Mouse (Mus musculus) erythroblast, embryonic 14.5 days (primary cell): ENCODE measurements around the gene Bsn. TPM values are rescaled to one million over a fixed set of nuclear protein-coding genes. Genes with fewer than 3 reads are reported as not detected.

Source experiments
- H3K27me3 ChIP-seq: 2 replicates; pipeline ENCODE4 v1.6.1; 2012; ENCODE audit warnings: inconsistent platforms; ENCODE audit not compliant: control insufficient read depth
- H3K36me3 ChIP-seq: 2 replicates; pipeline ENCODE4 v1.6.1; 2012; ENCODE audit warnings: mild to moderate bottlenecking, inconsistent platforms; ENCODE audit not compliant: control insufficient read depth
- H3K4me1 ChIP-seq: 2 replicates; pipeline ENCODE4 v1.6.1; 2012; ENCODE audit warnings: inconsistent platforms; ENCODE audit not compliant: control insufficient read depth
- H3K4me3 ChIP-seq: replicated peaks from 2 replicates; pipeline ENCODE3; 2012; ENCODE audit warnings: moderate library complexity, mild to moderate bottlenecking, inconsistent platforms
- H3K9me3 ChIP-seq: 2 replicates; pipeline ENCODE4 v1.6.1; 2012; ENCODE audit warnings: low read length, inconsistent platforms, mixed read lengths; ENCODE audit not compliant: control insufficient read depth
- GATA1 ChIP-seq: IDR thresholded peaks from 2 replicates; pipeline ENCODE4 v1.6.1; 2012; ENCODE audit warnings: low read length, inconsistent platforms, mixed read lengths
- TAL1 ChIP-seq: IDR thresholded peaks from 3 replicates; pipeline ENCODE4 v1.6.1; 2012; ENCODE audit warnings: low read length, inconsistent platforms, mixed read lengths
- polyA plus RNA-seq: library from polyadenylated mRNA; stranded (reverse); fragments of >175 nt; gene quantifications from 2 replicates; pipeline ENCODE4 v1.2.3, GENCODE M21; 2012

The Bsn gene
- polyA plus RNA-seq, 1 experiment: 0.07 TPM

DNA sequence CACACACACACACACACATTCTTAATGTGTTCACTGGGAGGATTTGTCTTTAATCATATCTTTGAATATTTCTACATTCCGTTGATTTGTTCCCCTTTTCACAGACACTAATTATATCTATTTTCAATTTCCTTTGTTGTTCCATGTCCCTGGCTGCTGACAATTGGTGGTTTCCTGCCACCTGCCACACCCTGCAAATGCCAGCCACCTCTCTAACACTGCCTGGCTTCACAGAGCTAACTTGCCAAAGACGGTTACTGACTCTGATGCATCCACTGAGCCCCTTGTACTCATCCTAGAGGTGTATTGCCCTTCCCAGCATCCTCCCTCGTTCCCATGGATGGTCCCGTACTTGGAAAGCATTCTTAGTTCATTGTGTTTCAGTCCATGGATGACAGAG, 43.7 kb downstream of the Bsn start:
- Histone ChIP-seq H3K27me3 (no peaks in the 10 kb centered on the region), H3K36me3 (no peaks in the 10 kb centered on the region), H3K4me1 (peaks cover 2% of the 10 kb centered on the region), H3K4me3 (no peak overlapping the region), H3K9me3 (peaks cover 1% of the 10 kb centered on the region)
- TF ChIP-seq TAL1 (no peak), GATA1 (no peak)

- H3K4me3 ChIP-seq: no peak overlapping the region
- no peaks in the 10 kb centered on the region for H3K27me3 ChIP-seq
- no peaks in the 10 kb centered on the region for H3K36me3 ChIP-seq
- H3K9me3 ChIP-seq: no peaks in the 10 kb centered on the region
- TF ChIP-seq TAL1 (no peak), GATA1 (no peak)
- H3K4me1 ChIP-seq: peaks cover 2% of the 10 kb centered on the region
Observed at GRCm38 (mm10) chr9:108145740-108146139, 44.4 kb downstream of the Bsn start.

DNA sequence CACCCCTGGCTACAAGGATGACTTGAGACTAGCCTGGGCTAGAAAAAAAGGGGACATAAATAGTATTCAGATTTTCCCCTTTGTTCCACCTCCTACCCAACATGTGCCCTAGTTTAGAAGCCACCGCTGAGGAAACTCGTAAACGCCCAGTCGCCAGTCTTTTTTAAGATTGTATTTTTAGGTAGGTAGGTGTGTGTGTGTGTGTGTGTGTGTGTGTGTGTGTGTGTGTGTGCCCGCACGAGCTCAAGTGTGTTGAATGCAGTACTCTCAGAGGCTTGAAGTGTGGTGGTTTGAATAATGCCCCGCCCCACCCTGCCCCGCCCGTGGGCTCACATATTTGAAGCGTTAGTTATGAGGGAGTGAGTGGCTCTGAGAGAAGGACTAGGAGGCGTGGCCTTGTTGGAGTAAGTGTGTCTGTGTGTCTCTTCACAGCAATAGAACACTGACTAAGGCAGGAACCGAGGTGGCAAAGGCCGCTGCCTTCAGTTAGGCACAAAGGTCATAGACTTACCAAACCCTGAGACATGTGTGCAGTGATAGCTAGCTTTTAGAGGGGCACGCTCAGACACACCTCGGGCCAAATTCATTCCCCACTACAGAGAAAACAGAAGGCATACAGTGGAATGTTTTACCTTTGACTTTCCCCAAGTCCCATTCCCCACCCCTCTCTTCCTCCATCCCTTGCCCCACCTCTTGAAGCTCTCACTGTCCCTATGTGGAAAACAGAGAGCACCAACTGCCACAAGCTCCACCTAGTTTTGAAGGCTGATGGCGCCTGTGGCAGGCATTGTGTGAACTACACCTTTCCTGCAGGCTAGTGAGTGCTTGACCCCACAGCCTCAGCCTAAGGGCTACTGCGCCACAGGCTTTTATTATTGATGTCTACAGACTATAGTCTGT, 45.6 kb downstream of the Bsn start:
- H3K36me3 ChIP-seq: no peaks in the 10 kb centered on the region
- H3K4me3 ChIP-seq: no peak overlapping the region
- H3K4me1 ChIP-seq: peaks cover 2% of the 10 kb centered on the region
- no peaks in the 10 kb centered on the region for H3K9me3 ChIP-seq
- TF ChIP-seq TAL1: no peak
- TF ChIP-seq GATA1: no peak
- H3K27me3 ChIP-seq: no peaks in the 10 kb centered on the region

DNA sequence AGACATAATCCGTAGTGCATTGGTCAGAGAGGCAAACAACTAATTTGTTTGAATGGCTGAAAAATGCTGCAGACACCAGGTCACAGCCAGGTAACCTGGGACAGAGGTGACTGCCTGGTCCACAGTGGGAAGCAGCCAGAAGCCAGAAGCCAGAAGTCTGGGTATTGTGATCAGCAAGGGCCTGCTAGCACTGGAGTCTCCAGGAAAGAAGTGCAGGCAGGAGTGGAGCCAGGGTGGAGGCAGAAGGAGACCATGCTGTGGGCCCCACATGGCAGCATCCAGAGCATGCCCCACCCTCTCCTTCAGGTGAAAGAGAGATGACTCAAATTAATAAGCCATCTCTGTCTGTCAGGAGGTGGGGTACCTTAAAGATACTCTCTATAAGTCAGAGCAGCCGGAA, 46.7 kb downstream of the Bsn start:
- peaks cover 2% of the 10 kb centered on the region for H3K4me1 ChIP-seq
- no peak overlapping the region for H3K4me3 ChIP-seq
- TF ChIP-seq TAL1: no peak
- no peak for TF ChIP-seq GATA1
- H3K9me3 ChIP-seq: no peaks in the 10 kb centered on the region
- peaks cover 7% of the 10 kb centered on the region; the same call in 1 of the 2 replicates for H3K27me3 ChIP-seq
- no peaks in the 10 kb centered on the region for H3K36me3 ChIP-seq

- TF ChIP-seq GATA1 (no peak), TAL1 (no peak)
- Histone ChIP-seq H3K4me1 (peaks cover 2% of the 10 kb centered on the region), H3K27me3 (peaks cover 23% of the 10 kb centered on the region), H3K4me3 (no peak overlapping the region), H3K36me3 (no peaks in the 10 kb centered on the region), H3K9me3 (no peaks in the 10 kb centered on the region)
Observed at GRCm38 (mm10) chr9:108141387-108141786, 48.8 kb downstream of the Bsn start.

DNA sequence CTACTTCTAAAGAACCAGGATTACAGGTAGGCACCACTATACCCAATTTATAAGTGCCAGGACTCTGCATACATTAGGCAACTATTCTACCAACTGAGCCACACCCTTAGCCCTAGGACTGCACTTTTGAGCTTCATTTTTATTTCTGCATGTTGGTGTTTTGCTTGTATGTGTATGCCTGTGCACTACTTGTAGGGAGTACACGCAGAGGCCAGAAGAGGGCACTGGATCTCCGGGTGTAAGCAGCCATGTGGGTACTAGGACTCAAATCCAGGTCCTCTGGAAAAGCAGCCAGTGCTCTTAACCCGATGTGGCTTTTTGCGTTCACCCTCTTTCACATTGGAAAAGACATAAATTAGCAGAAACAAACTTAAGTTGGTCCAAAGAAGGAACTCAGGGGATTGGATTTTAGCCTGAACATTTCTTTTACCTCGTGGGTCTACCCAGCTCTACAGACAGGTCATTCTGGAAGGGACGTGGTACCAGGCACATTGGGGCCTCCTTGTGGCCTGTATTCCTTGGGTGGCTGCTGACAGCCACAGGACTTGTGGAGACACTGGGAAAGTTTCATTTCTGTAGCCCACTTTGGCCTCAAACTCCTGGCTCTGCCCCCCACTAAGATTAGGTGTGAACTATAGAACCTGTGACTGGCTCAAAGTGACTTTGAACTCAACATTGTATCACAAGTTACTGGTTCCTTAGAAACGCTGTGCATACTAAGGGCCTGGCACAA, 50.1 kb downstream of the Bsn start:
- peaks cover 2% of the 10 kb centered on the region for H3K4me1 ChIP-seq
- H3K27me3 ChIP-seq: peaks cover 25% of the 10 kb centered on the region
- H3K9me3 ChIP-seq: no peaks in the 10 kb centered on the region
- TF ChIP-seq GATA1 (no peak), TAL1 (no peak)
- H3K4me3 ChIP-seq: no peak overlapping the region
- H3K36me3 ChIP-seq: no peaks in the 10 kb centered on the region

- Histone ChIP-seq H3K36me3 (no peaks in the 10 kb centered on the region), H3K9me3 (no peaks in the 10 kb centered on the region), H3K4me1 (no peaks in the 10 kb centered on the region), H3K27me3 (peaks cover 27% of the 10 kb centered on the region), H3K4me3 (no peak overlapping the region)
- TF ChIP-seq TAL1 (no peak), GATA1 (no peak)
Observed at GRCm38 (mm10) chr9:108139169-108139962, 50.8 kb downstream of the Bsn start.

GRCm38 (mm10) chr9:108138118-108138517, 52.1 kb downstream of the Bsn start:
- H3K4me3 ChIP-seq: no peak overlapping the region
- TF ChIP-seq GATA1 (no peak), TAL1 (no peak)
- H3K4me1 ChIP-seq: peaks cover 3% of the 10 kb centered on the region; the same call in 1 of the 2 replicates
- H3K36me3 ChIP-seq: no peaks in the 10 kb centered on the region
- H3K27me3 ChIP-seq: peaks cover 31% of the 10 kb centered on the region
- no peaks in the 10 kb centered on the region for H3K9me3 ChIP-seq

- peaks cover 3% of the 10 kb centered on the region; the same call in 1 of the 2 replicates for H3K4me1 ChIP-seq
- TF ChIP-seq GATA1 (no peak), TAL1 (no peak)
- no peaks in the 10 kb centered on the region for H3K9me3 ChIP-seq
- H3K4me3 ChIP-seq: no peak overlapping the region
- H3K27me3 ChIP-seq: peaks cover 31% of the 10 kb centered on the region
- H3K36me3 ChIP-seq: no peaks in the 10 kb centered on the region
Observed at GRCm38 (mm10) chr9:108137523-108137922, 52.7 kb downstream of the Bsn start.
